Mouse (Mus musculus): Measurements from ENCODE around the gene Mgat1.
A peak's percentile ranks its signal among the peaks of the same experiment; 100 is the strongest.
"Not testable (repeated sequence)": the region's sequence is repeated elsewhere in the genome, so short reads cannot be mapped to it uniquely, and the experiment has no call there.

The Mgat1 gene

DNA sequence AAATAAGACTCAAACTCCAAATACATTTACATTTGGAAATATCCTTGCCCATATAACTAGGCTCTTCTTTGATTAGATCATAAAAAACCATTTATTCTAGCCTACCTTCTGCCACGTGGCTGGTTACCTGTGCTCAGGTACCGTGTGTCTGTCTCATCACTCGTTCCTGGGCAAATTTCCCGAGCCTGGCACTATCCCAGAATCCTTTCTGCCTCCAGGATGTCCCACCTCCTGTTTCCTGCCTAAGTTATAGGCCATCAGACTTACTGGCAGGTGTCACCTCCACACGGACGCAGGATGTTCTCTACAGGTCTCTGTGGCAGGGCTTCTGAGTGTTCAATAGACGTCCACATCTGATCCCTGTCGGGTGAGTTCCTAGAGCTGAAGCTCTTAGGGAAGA lies 21.1 kb downstream of the Mgat1 start:
- DNase-seq, result peak; percentile 46

DNA sequence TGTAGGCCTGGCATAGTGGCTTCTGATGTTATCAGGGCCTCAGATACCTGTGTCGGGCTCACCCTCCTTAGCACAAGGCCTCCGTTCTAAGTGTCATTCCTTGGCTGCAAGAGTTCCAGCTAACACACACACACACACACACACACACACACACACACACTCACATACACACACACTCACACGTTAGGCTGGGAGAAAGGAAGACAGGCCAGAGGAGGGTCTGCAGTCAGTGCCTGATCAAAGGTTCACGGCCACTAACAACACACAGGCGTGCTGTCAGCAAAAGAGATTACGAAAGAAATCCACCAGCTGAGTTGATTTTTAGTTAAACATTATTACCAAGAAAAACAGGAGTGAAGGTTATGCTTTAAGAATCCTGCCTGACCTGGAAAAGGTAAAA lies 22.7 kb downstream of the Mgat1 start:
- DNase-seq, result peak; percentile 88

DNA sequence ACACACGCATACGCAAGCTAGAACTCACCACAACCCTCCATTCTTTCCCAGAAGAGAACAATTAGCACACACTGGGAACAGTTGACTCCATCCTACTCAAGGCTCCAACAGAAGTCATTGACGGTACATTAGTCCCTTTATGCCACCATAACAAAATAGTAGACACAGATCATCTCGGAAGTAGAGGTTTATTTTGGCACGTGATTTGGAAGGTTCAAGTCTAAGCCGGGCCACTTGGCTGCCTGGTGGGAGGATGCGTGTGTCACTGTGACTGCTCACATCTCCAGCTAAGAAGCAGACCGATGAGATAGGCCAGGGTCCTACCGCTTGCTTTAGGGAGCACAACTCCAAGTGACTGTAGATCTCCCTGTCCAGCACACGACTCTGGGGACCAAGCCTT lies 23.3 kb downstream of the Mgat1 start:
- no peak for DNase-seq

DNA sequence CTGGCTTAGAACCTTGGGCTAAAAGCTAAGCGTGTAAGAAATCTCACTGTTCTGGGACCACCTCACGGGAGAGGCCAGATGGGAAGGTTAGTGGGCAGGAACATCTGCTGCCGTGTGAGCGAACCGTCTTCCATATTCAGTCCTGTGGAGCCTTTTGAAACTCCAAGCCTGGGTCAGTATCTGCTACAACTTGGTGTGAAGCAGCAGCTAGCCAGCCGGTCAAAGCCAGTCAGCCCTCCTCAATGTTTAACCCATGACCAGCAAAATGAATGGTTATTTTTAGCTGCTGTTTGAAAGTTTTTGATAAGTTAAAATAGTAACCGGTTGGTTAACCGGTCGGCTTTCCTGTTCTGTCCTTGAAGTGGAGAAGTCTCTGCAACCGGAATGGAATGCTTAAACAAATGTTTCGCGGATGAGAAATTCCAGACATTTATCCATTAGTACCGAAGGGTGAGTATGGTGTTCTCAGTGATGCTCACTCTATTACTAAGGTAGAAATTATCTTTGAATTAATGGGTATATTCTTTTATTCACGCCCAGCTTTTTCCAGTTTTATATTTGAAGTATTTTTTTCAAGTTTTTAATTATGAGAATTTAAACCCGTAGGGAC lies 24.1 kb downstream of the Mgat1 start:
- peak; percentile 88 for DNase-seq

DNA sequence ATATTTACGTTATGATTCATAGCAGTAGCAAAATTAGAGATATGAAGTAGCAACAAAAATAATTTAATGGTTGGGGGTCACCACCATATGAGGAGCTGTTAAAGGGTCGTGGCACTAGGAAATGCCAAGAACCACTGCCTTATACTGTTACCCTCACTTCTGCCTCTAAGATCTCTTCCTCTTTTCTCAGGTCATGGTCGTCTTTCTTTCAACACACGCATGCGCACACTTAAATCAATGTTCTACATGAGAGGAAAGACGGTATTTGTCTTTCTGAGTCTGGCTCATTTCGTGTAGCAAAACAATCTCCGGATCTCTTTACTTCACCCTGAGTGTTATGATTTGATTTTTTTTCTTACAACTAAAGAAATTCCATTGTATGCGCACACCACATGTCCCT lies 25.8 kb downstream of the Mgat1 start:
- no peak for DNase-seq

DNA sequence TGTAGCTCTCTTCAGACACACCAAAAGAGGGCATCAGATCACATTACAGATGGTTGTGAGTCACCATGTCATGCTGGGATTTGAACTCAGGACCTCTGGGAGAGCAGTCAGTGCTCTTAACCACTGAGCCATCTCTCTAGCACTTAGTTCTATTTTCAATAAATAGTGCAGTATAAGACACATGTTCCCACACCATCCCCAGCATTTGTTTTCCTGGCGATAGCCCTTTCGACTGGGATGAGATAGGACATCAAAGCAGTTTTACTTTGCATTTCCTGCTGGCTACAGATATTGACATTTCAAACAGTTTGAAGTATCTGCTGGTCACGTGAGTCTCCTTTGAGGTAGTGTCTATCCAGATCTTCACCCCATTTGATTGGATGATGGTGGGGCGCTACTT lies 26.4 kb downstream of the Mgat1 start:
- no peak for DNase-seq

DNA sequence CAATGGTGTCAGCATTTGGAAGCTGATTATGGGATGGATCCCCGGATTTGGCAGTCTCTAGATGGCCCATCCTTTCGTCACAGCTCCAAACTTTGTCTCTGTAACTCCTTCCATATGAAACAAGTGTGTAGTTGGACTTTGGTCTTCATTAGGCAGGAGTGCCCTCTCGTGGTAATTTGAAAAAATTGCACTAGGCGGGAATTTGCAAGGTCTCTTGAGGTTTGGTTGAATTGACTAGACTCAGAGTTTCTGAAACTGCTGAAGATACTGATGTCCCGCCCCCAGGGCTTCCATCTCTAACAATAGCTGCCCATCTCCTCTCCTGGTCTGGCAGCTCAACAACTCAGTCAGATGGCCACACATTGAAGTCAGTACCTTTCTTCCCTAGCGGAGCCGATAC lies 27.3 kb downstream of the Mgat1 start:
- DNase-seq, result peak; percentile 69

DNA sequence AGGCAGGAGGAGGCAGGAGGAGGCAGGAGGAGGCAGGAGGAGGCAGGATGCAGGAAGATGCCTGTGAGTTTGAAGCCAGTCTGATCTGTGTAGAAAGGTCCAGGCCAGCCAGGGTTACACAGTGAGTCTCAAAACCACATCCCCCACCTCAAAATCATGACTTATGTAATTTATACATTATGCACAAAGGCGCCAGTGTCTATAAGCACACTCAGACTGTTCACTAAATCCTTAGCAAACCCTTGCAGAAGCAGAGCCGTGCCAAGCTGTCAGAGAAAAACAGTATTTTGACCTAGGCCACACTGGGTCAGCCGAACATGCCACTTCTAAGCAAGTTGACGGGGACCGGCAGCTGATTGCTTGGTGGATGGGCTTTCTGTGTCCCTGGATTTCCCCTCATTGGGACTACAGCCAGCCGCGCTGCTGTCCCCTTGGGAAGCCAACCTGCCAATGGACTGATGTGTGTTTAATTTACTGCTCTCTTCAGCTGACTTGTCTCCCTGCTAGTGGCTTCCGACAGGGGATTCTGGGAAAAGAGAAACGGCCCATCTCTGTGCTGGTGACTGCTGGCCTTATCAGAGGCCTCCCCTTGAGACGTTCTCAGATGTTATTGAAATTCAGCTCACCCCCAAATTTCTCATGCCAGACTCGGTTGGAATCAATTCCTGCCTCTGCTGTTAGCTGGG lies 30.0 kb downstream of the Mgat1 start:
- DNase-seq, result no peak

DNA sequence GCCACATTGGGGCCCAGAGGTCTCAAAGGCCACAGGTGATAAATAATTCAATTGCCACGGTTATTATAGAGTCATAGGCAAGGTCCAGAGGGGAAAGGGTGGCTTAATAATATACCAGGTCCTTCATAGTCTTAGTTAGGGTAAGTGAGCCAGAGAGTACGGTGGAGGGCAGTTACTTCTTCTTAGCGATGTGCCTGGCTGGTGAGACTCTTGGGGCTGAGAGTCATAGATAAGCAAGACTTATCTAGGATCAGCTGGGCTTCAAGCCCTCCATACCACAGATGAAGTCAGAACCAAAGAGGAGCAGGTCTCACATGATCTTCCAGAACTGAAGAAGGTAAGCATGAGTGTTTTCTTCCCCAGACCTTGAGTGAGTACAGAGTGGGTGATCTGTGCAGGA lies 34.2 kb downstream of the Mgat1 start, which contains the start of gene Olfr1393:
Gene Olfr1393 (plus strand): TSS at position 83 of the 400 bp plus-strand sequence.
- peak; percentile 43 for DNase-seq

DNA sequence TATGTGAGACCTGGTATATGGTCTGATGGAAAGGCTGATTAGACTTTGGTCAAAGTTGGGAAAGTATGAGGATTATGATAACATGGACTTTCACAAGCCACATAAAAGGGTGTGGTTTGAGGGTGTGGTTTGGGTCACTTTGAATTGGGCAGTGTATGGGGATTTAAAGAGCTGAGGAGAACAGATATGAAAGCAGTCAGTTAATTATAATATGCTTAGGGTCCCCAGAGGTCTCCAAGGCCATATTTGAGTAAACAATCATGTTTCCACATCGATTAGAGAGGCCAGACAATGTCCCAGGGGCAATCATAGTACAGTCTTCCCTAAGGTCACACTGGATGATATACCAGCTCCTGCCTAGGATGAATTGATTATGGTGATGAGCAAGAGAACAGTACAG lies 41.0 kb downstream of the Mgat1 start, which contains the start of gene Olfr1392:
Gene Olfr1392 (plus strand): TSS at position 301 of the 400 bp plus-strand sequence.
- DNase-seq, result not testable (repeated sequence)

DNA sequence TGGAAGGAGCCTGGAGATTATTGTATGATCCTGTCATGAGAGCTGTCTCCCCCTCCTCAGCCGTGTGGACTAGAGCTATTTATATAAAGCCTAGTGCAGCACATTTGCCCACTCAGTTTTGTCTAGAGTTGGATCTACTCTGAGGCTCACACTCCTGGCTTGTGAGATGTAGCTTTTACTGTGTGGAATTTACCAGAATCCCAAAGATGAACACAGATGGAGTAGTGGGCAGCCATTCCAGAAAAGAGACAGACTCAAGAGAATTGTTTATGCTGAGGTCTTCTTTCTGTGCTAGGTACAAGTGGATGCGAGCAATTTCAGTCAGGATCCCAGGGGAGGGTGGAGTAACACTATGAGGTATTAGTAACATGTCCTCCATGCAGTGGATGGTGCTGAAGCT lies 43.3 kb downstream of the Mgat1 start:
- DNase-seq, result no peak

DNA sequence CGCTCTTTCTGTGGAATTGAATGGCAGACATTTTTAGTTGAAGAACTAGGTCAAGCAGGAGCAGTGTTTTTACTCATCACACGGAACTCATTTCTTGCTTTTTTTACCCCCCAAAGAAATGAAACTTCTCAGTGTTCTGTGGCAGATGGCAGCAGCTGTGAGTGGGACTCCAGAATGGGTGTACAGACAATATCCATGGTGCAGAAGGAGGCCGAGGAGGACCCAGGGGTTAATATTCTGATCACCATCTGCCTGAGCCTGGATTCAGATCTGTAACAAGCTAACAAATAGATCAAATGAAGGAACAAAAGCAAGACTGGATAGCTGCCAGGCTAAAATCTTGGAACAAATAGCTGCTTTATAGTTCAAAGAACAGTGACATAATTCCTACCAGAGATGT lies 48.8 kb downstream of the Mgat1 start:
- no peak for DNase-seq

DNA sequence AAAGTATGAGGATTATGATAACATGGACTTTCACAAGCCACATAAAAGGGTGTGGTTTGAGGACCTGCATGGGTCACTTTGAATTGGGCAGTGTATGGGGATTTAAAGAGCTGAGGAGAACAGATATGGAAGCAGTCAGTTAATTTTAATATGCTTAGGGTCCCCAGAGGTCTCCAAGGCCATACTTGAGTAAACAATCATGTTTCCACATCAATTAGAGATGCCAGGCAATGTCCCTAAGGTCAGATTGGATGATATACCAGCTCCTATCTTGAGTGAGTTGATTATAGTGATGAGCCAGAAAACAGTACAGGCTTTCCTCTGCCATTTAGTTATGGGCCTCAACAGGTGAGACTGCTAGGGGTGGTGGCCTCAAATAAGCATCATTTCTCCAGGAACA lies 60.5 kb downstream of the Mgat1 start, which contains the start of gene Olfr10:
Gene Olfr10 (plus strand): TSS at position 301 of the 400 bp plus-strand sequence.
- no peak for DNase-seq

DNA sequence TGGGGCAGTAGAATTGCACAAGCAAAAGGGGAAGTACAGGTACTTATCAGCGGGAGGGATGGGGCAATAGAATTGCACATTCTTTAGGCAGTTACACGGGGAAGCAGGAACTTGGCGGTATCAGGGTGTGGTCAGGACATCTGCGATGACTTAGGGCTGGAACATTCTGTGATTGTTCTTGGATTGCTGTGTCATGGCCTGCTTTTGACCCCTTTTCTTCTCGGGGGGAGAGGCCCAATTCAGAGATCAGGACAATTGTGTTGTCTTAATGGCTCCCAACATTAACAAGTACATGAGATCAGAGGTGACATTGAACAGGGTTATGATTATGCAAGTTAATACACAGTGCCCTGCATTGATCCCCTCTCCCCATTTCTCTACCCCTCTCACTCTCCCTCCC lies 64.6 kb downstream of the Mgat1 start:
- not testable (repeated sequence) for DNase-seq

Data from kidney, adult 9 months (tissue).